Mouse (Mus musculus) neural tube, embryonic 11.5 days (tissue): ENCODE measurements around the gene Ankrd23. TPM values are rescaled to one million over a fixed set of nuclear protein-coding genes. Genes with fewer than 3 reads are reported as not detected.

Experiments
- ATAC-seq: fragments of 200-750 bp; cut with Nextera tagmentation; 2 replicates; pipeline ENCODE4 v1.8.0; 2017; ENCODE audit warnings: moderate number of reproducible peaks, mild to moderate bottlenecking, moderate TSS enrichment, moderate library complexity; ENCODE audit not compliant: insufficient read depth, low FRiP score, low TSS enrichment
- DNase-seq: peaks from one replicate; pipeline ENCODE4 v3.0.0-alpha.2; 2015; ENCODE audit warnings: low spot score
- H3K27ac ChIP-seq: fragments of 300-500 bp; sonication (generic); 2 replicates; pipeline ENCODE4 v1.5.1; 2014; ENCODE audit warnings: low read depth, mild to moderate bottlenecking, low read length
- H3K27me3 ChIP-seq: fragments of 300-500 bp; sonication (generic); 2 replicates; pipeline ENCODE4 v1.6.1; 2014; ENCODE audit warnings: mild to moderate bottlenecking, low read length, mixed read lengths; ENCODE audit not compliant: control insufficient read depth, insufficient read depth
- H3K36me3 ChIP-seq: fragments of 300-500 bp; sonication (generic); 2 replicates; pipeline ENCODE4 v1.6.1; 2014; ENCODE audit warnings: mild to moderate bottlenecking, low read length, moderate library complexity, mixed read lengths; ENCODE audit not compliant: control insufficient read depth, insufficient read depth
- H3K4me1 ChIP-seq: fragments of 300-500 bp; sonication (generic); 2 replicates; pipeline ENCODE4 v1.6.1; 2014; ENCODE audit warnings: low read length, mixed read lengths; ENCODE audit not compliant: control insufficient read depth, insufficient read depth
- H3K4me2 ChIP-seq: fragments of 300-500 bp; sonication (generic); 2 replicates; pipeline ENCODE4 v1.6.1; 2014; ENCODE audit warnings: low read depth, mild to moderate bottlenecking, moderate library complexity
- H3K4me3 ChIP-seq: fragments of 300-500 bp; sonication (generic); 2 replicates; pipeline ENCODE4 v1.5.1; 2014; ENCODE audit warnings: low read depth, low read length
- H3K9ac ChIP-seq: fragments of 300-500 bp; sonication (generic); 2 replicates; pipeline ENCODE4 v1.6.1; 2014; ENCODE audit warnings: mild to moderate bottlenecking, low read length
- H3K9me3 ChIP-seq: fragments of 300-500 bp; sonication (generic); 2 replicates; pipeline ENCODE4 v1.6.1; 2016; ENCODE audit warnings: low read length; ENCODE audit not compliant: control insufficient read depth
- WGBS: fragments of 180-500 bp; shearing (Covaris S2); extraction: QIAGEN DNeasy Blood & Tissue Kit; methylation state at CpG from one replicate; pipeline ENCODE4 v1.1.7; 2014; 5-methylcytosine and 5-hydroxymethylcytosine counted together
- polyA plus RNA-seq: library from polyadenylated mRNA; unstranded; fragments of >200 nt; fragmentation: Nextera tagmentation; extraction: Ambion mirVana; gene quantifications from 2 replicates; pipeline ENCODE4 v1.2.1, GENCODE M21; 2014

Ankrd23 gene
- polyA plus RNA-seq, 1 experiment from 2014 or later: 7.2 TPM

- ATAC-seq (no peak), DNase-seq (no peak)
- peaks cover 10% of the 10 kb centered on the region for H3K4me1 ChIP-seq
- no peak overlapping the region for H3K4me3 ChIP-seq
- WGBS: 57% methylated on average over 6 of the region's 6 CpGs
- H3K27me3 ChIP-seq: no peaks in the 10 kb centered on the region
- H3K4me2 ChIP-seq: no peak overlapping the region
- H3K36me3 ChIP-seq: no peaks in the 10 kb centered on the region
- H3K9me3 ChIP-seq: no peaks in the 10 kb centered on the region
- no peak overlapping the region for H3K27ac ChIP-seq
- no peak overlapping the region for H3K9ac ChIP-seq
Measured at GRCm38 (mm10) chr1:36575347-36575746, 38.7 kb upstream of the Ankrd23 start.

GRCm38 (mm10) chr1:36574196-36574955 is 37.7 kb upstream of the Ankrd23 start:
- H3K4me1 ChIP-seq: peaks cover 2% of the 10 kb centered on the region; the same call in 1 of the 2 replicates
- WGBS: 77% methylated on average over 5 of the region's 5 CpGs
- H3K36me3 ChIP-seq: no peaks in the 10 kb centered on the region
- H3K9ac ChIP-seq: no peak overlapping the region
- no peak for ATAC-seq
- H3K27me3 ChIP-seq: no peaks in the 10 kb centered on the region
- H3K27ac ChIP-seq: no peak overlapping the region
- H3K4me3 ChIP-seq: no peak overlapping the region
- DNase-seq: no peak
- no peak overlapping the region for H3K4me2 ChIP-seq
- no peaks in the 10 kb centered on the region for H3K9me3 ChIP-seq

GRCm38 (mm10) chr1:36573524-36573923 is 36.8 kb upstream of the Ankrd23 start:
- WGBS: 85% methylated on average over 8 of the region's 8 CpGs
- Histone ChIP-seq H3K27ac (no peak overlapping the region), H3K36me3 (no peaks in the 10 kb centered on the region), H3K9me3 (no peaks in the 10 kb centered on the region), H3K4me1 (peaks cover 2% of the 10 kb centered on the region; the same call in 1 of the 2 replicates), H3K4me2 (no peak overlapping the region), H3K4me3 (no peak overlapping the region), H3K27me3 (no peaks in the 10 kb centered on the region), H3K9ac (no peak overlapping the region)
- DNase-seq (no peak), ATAC-seq (no peak)

GRCm38 (mm10) chr1:36572709-36573108 is 36.0 kb upstream of the Ankrd23 start:
- Histone ChIP-seq H3K27ac (no peak overlapping the region), H3K9ac (no peak overlapping the region), H3K9me3 (no peaks in the 10 kb centered on the region), H3K4me2 (no peak overlapping the region), H3K36me3 (no peaks in the 10 kb centered on the region), H3K4me3 (no peak overlapping the region), H3K4me1 (peaks cover 2% of the 10 kb centered on the region; the same call in 1 of the 2 replicates), H3K27me3 (no peaks in the 10 kb centered on the region)
- 85% methylated on average over 1 of the region's 1 CpGs for WGBS
- ATAC-seq (no peak), DNase-seq (no peak)

GRCm38 (mm10) chr1:36572140-36572700 is 35.5 kb upstream of the Ankrd23 start:
- H3K27me3 ChIP-seq: no peaks in the 10 kb centered on the region
- no peaks in the 10 kb centered on the region for H3K9me3 ChIP-seq
- H3K4me1 ChIP-seq: peaks cover 2% of the 10 kb centered on the region; the same call in 1 of the 2 replicates
- H3K4me3 ChIP-seq: no peak overlapping the region
- no peak overlapping the region for H3K27ac ChIP-seq
- 71% methylated on average over 2 of the region's 2 CpGs for WGBS
- ATAC-seq (no peak), DNase-seq (no peak)
- H3K4me2 ChIP-seq: no peak overlapping the region
- no peak overlapping the region for H3K9ac ChIP-seq
- no peaks in the 10 kb centered on the region for H3K36me3 ChIP-seq

- Histone ChIP-seq H3K27ac (no peak overlapping the region), H3K36me3 (no peaks in the 10 kb centered on the region), H3K9ac (no peak overlapping the region), H3K4me3 (no peak overlapping the region), H3K4me1 (peaks cover 2% of the 10 kb centered on the region; the same call in 1 of the 2 replicates), H3K9me3 (no peaks in the 10 kb centered on the region), H3K4me2 (no peak overlapping the region), H3K27me3 (no peaks in the 10 kb centered on the region)
- ATAC-seq (no peak), DNase-seq (no peak)
- 39% methylated on average over 6 of the region's 6 CpGs for WGBS
Measured at GRCm38 (mm10) chr1:36571627-36572026, 34.9 kb upstream of the Ankrd23 start.

GRCm38 (mm10) chr1:36570320-36570719 is 33.6 kb upstream of the Ankrd23 start:
- no peak overlapping the region for H3K27ac ChIP-seq
- no peaks in the 10 kb centered on the region for H3K36me3 ChIP-seq
- H3K4me3 ChIP-seq: no peak overlapping the region
- H3K9ac ChIP-seq: no peak overlapping the region
- no peak overlapping the region for H3K4me2 ChIP-seq
- WGBS: 78% methylated on average over 5 of the region's 5 CpGs
- no peaks in the 10 kb centered on the region for H3K9me3 ChIP-seq
- peaks cover 2% of the 10 kb centered on the region; the same call in 1 of the 2 replicates for H3K4me1 ChIP-seq
- ATAC-seq (no peak), DNase-seq (no peak)
- no peaks in the 10 kb centered on the region for H3K27me3 ChIP-seq

- 52% methylated on average over 7 of the region's 7 CpGs for WGBS
- no peak for ATAC-seq
- no peaks in the 10 kb centered on the region for H3K9me3 ChIP-seq
- no peak overlapping the region for H3K4me2 ChIP-seq
- H3K27me3 ChIP-seq: no peaks in the 10 kb centered on the region
- H3K9ac ChIP-seq: no peak overlapping the region
- DNase-seq: no peak
- peaks cover 2% of the 10 kb centered on the region; the same call in 1 of the 2 replicates for H3K4me1 ChIP-seq
- H3K4me3 ChIP-seq: no peak overlapping the region
- no peak overlapping the region for H3K27ac ChIP-seq
- H3K36me3 ChIP-seq: no peaks in the 10 kb centered on the region
Measured at GRCm38 (mm10) chr1:36569694-36570276, 33.1 kb upstream of the Ankrd23 start.
